Mouse (Mus musculus) cerebellum, adult 11-12 months (tissue): ENCODE measurements at regions not wholly inside any gene's neighbourhood (a gene's known extent, or its start where the extent isn't known, plus 50 kb on each side); places are given as distances from the start of the nearest gene placed in this dataset.

Source experiments
- DNase-seq: peaks from one replicate; pipeline ENCODE4 v3.0.0; 2022

DNA sequence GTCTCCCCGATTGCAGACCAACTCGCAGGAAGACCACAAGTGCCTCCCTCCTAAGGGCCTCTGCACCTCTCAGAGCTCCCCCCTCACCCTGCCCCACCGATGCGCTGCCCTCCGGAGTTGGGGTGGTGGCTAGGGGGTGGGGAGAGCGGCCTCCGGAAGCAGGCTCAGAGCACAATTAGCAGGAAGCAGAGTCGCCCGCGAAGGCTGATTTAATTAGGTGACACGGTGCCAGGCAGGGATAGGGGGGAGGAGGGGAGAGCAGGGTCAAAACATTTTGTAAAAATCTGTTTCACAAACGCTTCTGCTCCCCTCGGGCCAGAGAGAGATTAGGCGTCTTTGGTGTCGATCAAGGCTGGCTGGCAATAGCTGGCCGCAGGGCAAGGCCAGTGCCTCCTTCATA is 63.0 kb upstream of the Pax2 start:
- DNase-seq: no peak

DNA sequence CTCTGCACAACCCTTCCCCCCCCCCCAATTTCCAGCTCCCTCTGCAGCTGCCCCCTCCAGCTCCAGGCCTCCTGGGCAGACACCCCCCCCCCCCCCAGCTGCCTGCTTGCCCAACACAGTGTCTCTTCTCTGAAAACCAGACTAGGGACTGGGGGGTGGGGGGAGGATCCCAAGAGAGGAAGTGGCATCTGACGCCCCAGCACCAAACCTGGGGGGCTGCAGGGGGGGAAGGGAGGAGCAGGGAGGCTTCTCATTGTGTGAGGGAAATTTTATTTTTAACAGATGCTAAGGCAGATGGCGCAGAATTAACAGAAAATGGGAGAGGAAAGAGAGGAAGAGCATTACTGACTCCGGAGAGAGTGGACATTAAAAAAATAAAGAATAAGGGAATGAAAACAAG is 60.5 kb upstream of the Pax2 start:
- DNase-seq: no peak

- no peak for DNase-seq
Measured at GRCm38 (mm10) chr19:44696059-44696712, 59.7 kb upstream of the Pax2 start.

DNA sequence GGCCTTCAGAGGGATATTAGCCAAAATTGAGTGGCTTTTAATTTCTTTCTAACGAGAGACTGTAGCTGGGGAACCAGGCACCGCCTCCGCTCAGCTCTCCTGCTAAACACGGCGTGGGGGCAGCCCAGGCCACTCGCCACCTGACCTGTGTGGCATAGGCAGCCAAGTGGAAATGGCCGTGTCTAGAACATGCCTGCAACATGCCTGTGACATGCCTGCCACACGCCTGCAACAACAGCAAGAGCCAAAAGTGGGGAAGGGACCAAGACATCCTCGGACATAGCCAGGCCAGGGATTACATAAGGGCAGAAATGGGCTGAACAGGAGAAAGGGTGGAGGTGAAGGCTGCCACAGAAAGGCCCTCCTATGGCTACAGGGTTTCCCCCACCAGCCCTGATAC is 59.1 kb upstream of the Pax2 start:
- no peak for DNase-seq

GRCm38 (mm10) chr19:44698382-44699256 is 57.2 kb upstream of the Pax2 start:
- no peak for DNase-seq
